Mouse (Mus musculus): ENCODE results near the gene Utrn. TPM values are rescaled to one million over a fixed set of nuclear protein-coding genes. Genes with fewer than 3 reads are reported as not detected.

Utrn gene
- polyA plus RNA-seq, 1 experiment from 2014 or later, result 21.5 TPM

DNA sequence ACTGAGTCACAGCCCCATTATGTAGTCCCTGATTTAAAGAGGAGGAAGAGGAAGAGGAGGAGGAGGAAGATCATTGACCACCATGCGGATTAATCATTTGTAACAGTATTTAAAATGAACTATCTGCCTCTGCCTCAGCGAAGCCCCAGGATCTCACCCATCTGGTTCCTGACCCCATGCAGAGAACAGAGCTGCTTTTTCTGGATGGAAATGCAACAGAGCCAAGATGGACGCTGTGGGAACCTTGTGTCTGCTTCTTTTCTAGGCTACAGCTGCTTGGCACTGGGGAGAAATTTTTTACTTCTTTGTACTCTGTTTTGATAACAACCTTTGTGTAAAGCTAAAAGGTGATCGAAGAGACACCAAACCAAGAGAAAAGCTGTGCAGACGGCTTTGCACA, 137.7 kb downstream of the Utrn start:
- H3K4me1 ChIP-seq (replicated peaks; ENCODE audit: control insufficient read depth, insufficient read depth, low read length), result peaks cover 6% of the 10 kb centered on the region; the same call in 1 of the 2 replicates
- ATAC-seq, result no peak
- no peak overlapping the region for H3K4me2 ChIP-seq (replicated peaks; ENCODE audit: low read depth)
- H3K4me3 ChIP-seq (ENCODE audit: low read depth, low read length), result no peak overlapping the region
- no peak overlapping the region for H3K9ac ChIP-seq (ENCODE audit: low read depth, low read length)
- no peaks in the 10 kb centered on the region for H3K27me3 ChIP-seq (replicated peaks; ENCODE audit: control insufficient read depth, insufficient read depth, low read length)
- H3K36me3 ChIP-seq (ENCODE audit: control insufficient read depth, insufficient read depth), result peaks cover 11% of the 10 kb centered on the region; the same call in 1 of the 2 replicates
- no peak for TF ChIP-seq CTCF (IDR thresholded peaks at IDR 0.05; ENCODE audit: low read depth)
- H3K27ac ChIP-seq (ENCODE audit: low read depth, low read length), result no peak overlapping the region
- H3K9me3 ChIP-seq (ENCODE audit: control insufficient read depth), result no peaks in the 10 kb centered on the region
- WGBS, result 81% methylated on average over 5 of the region's 5 CpGs

- no peaks in the 10 kb centered on the region for H3K9me3 ChIP-seq (ENCODE audit: control insufficient read depth)
- no peak overlapping the region for H3K27ac ChIP-seq (ENCODE audit: low read depth, low read length)
- no peak for TF ChIP-seq CTCF (IDR thresholded peaks at IDR 0.05; ENCODE audit: low read depth)
- H3K9ac ChIP-seq (ENCODE audit: low read depth, low read length), result no peak overlapping the region
- no peak overlapping the region for H3K4me3 ChIP-seq (ENCODE audit: low read depth, low read length)
- WGBS, result 35% methylated on average over 1 of the region's 1 CpGs
- no peak overlapping the region for H3K4me2 ChIP-seq (replicated peaks; ENCODE audit: low read depth)
- H3K4me1 ChIP-seq (replicated peaks; ENCODE audit: control insufficient read depth, insufficient read depth, low read length), result peaks cover 6% of the 10 kb centered on the region; the same call in 1 of the 2 replicates
- no peaks in the 10 kb centered on the region for H3K27me3 ChIP-seq (replicated peaks; ENCODE audit: control insufficient read depth, insufficient read depth, low read length)
- ATAC-seq, result no peak
- H3K36me3 ChIP-seq (ENCODE audit: control insufficient read depth, insufficient read depth), result peaks cover 10% of the 10 kb centered on the region; the same call in 1 of the 2 replicates
Measured at GRCm38 (mm10) chr10:12729635-12730034, 139.5 kb downstream of the Utrn start.

- Histone ChIP-seq H3K27ac (ENCODE audit: low read depth, low read length) (no peak overlapping the region), H3K4me3 (ENCODE audit: low read depth, low read length) (no peak overlapping the region), H3K4me1 (replicated peaks; ENCODE audit: control insufficient read depth, insufficient read depth, low read length) (peaks cover 6% of the 10 kb centered on the region; the same call in 1 of the 2 replicates), H3K9me3 (ENCODE audit: control insufficient read depth) (no peaks in the 10 kb centered on the region), H3K4me2 (replicated peaks; ENCODE audit: low read depth) (no peak overlapping the region), H3K27me3 (replicated peaks; ENCODE audit: control insufficient read depth, insufficient read depth, low read length) (no peaks in the 10 kb centered on the region), H3K36me3 (ENCODE audit: control insufficient read depth, insufficient read depth) (peaks cover 7% of the 10 kb centered on the region; the same call in 1 of the 2 replicates), H3K9ac (ENCODE audit: low read depth, low read length) (no peak overlapping the region)
- TF ChIP-seq CTCF (IDR thresholded peaks at IDR 0.05; ENCODE audit: low read depth), result no peak
- WGBS, result 70% methylated on average over 5 of the region's 5 CpGs
- no peak for ATAC-seq
Measured at GRCm38 (mm10) chr10:12729033-12729432, 140.1 kb downstream of the Utrn start.

GRCm38 (mm10) chr10:12727881-12728280, 141.3 kb downstream of the Utrn start:
- H3K27me3 ChIP-seq (replicated peaks; ENCODE audit: control insufficient read depth, insufficient read depth, low read length), result no peaks in the 10 kb centered on the region
- H3K9me3 ChIP-seq (ENCODE audit: control insufficient read depth), result no peaks in the 10 kb centered on the region
- no peak overlapping the region for H3K9ac ChIP-seq (ENCODE audit: low read depth, low read length)
- ATAC-seq, result no peak
- H3K27ac ChIP-seq (ENCODE audit: low read depth, low read length), result no peak overlapping the region
- no peak overlapping the region for H3K4me3 ChIP-seq (ENCODE audit: low read depth, low read length)
- H3K4me2 ChIP-seq (replicated peaks; ENCODE audit: low read depth), result no peak overlapping the region
- no peak for TF ChIP-seq CTCF (IDR thresholded peaks at IDR 0.05; ENCODE audit: low read depth)
- peaks cover 3% of the 10 kb centered on the region; the same call in 1 of the 2 replicates for H3K36me3 ChIP-seq (ENCODE audit: control insufficient read depth, insufficient read depth)
- peaks cover 6% of the 10 kb centered on the region; the same call in 1 of the 2 replicates for H3K4me1 ChIP-seq (replicated peaks; ENCODE audit: control insufficient read depth, insufficient read depth, low read length)
- 92% methylated on average over 3 of the region's 3 CpGs for WGBS

GRCm38 (mm10) chr10:12726041-12726608, 143.0 kb downstream of the Utrn start:
- Histone ChIP-seq H3K27ac (ENCODE audit: low read depth, low read length) (no peak overlapping the region), H3K4me1 (replicated peaks; ENCODE audit: control insufficient read depth, insufficient read depth, low read length) (peaks cover 6% of the 10 kb centered on the region; the same call in 1 of the 2 replicates), H3K9me3 (ENCODE audit: control insufficient read depth) (no peaks in the 10 kb centered on the region), H3K36me3 (ENCODE audit: control insufficient read depth, insufficient read depth) (peaks cover 6% of the 10 kb centered on the region), H3K4me2 (replicated peaks; ENCODE audit: low read depth) (peak overlapping the region; percentile 45), H3K4me3 (ENCODE audit: low read depth, low read length) (peak overlapping the region; percentile 5; the same call in 1 of the 2 replicates), H3K9ac (ENCODE audit: low read depth, low read length) (no peak overlapping the region), H3K27me3 (replicated peaks; ENCODE audit: control insufficient read depth, insufficient read depth, low read length) (no peaks in the 10 kb centered on the region)
- 38% methylated on average over 13 of the region's 13 CpGs for WGBS
- TF ChIP-seq CTCF (IDR thresholded peaks at IDR 0.05; ENCODE audit: low read depth), result no peak
- ATAC-seq, result peak; percentile 98

DNA sequence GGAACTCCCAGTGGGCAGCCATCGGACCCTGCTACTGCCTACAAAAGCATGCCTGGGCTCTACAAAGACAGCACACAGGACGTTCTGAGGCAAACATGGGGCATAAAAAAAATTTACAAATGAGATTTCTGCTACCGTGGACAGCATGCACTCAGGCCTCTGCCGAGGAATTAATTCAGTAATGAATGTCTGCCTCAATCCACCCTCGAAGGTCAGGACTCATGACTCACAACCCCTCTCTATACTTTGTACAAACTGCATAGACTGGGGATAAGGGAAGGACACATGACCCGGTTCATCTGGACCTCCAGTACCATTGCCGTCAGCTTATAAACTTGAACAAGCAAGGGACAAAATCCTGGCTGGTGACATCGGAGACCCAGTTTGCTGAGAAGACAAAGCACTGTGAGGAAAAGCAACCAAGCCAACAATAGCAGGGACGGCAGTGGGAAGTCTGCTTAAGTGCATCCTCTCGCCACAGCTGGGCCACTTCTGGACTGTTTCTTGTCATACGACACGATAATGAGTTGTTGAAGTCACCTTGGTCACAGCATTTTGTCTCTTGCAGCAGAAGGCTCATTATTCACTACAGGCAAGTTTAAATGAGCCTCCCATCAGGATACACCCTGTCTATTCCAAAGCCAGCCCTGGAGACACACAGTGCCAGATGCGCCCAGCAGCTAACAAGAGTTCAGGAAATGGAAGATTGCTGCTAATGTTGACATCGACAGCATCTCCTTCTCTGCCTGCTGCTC, 144.7 kb downstream of the Utrn start:
- Histone ChIP-seq H3K4me3 (ENCODE audit: low read depth, low read length) (no peak overlapping the region), H3K9ac (ENCODE audit: low read depth, low read length) (no peak overlapping the region), H3K4me2 (replicated peaks; ENCODE audit: low read depth) (no peak overlapping the region), H3K4me1 (replicated peaks; ENCODE audit: control insufficient read depth, insufficient read depth, low read length) (peaks cover 6% of the 10 kb centered on the region; the same call in 1 of the 2 replicates), H3K27ac (ENCODE audit: low read depth, low read length) (no peak overlapping the region), H3K36me3 (ENCODE audit: control insufficient read depth, insufficient read depth) (peaks cover 7% of the 10 kb centered on the region), H3K27me3 (replicated peaks; ENCODE audit: control insufficient read depth, insufficient read depth, low read length) (no peaks in the 10 kb centered on the region), H3K9me3 (ENCODE audit: control insufficient read depth) (no peaks in the 10 kb centered on the region)
- no peak for ATAC-seq
- TF ChIP-seq CTCF (IDR thresholded peaks at IDR 0.05; ENCODE audit: low read depth), result no peak
- WGBS, result 74% methylated on average over 14 of the region's 14 CpGs

Measured in intestine, postnatal 0 days (tissue).